Comparison of ENCODE assay signal across 13 mouse cellular contexts in the genomic region with DNA sequence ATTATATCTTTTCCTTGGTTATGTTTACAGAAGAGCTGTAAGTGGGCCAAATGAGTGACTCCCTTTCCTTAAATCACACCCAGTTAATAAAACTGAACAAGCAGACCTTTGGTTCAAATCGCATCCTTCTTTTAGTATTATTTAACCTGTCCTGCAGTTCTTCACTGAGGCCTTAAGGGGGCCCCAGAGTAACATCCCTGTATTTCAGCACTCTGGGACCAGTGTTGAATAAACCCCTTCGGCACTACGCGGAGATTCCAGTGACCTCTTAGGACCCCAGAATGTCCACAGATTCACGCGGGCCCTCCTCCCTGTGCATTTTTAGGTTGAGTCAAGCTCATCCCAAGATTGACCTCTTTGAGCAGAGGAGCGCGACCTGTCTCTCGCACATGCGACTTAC.
A peak's percentile ranks its signal among the peaks of the same experiment; 100 is the strongest.
DNase-seq lines count a peak whose midpoint lies in the region; ATAC-seq and TF ChIP-seq lines count a peak whose summit lies in the region.
"Had no signal": no experiment of that assay in that cellular context is flagged by ENCODE, and none has a peak within 500 bp of the region (broad histone marks: within the 10 kb centered on the region; RNA-seq: fewer than 3 reads in every experiment).

No protein-coding gene starts in this region.

- TF ChIP-seq EP300 in heart, adult 2 months (IDR thresholded peaks at IDR 0.05; ENCODE audit: insufficient read depth, low read depth, low read length) = no peak

- ATAC-seq in midbrain, postnatal 0 days (ENCODE audit: low FRiP score) = no peak
- no peak for ATAC-seq in forebrain, embryonic 13.5 days
- ATAC-seq in hindbrain, embryonic 12.5 days (ENCODE audit: low FRiP score) = no peak
- ATAC-seq: liver, embryonic 12.5 days had no signal

- no peak overlapping the region for H3K4me2 ChIP-seq in midbrain, postnatal 0 days (ENCODE audit: low read depth, low read length, poor library complexity, severe bottlenecking)
- no peak overlapping the region for H3K4me2 ChIP-seq in forebrain, embryonic 13.5 days
- H3K4me2 ChIP-seq in hindbrain, embryonic 12.5 days (replicated peaks) = no peak overlapping the region
- H3K4me2 ChIP-seq: heart, embryonic 15.5 days; liver, embryonic 12.5 days had no signal

- no peaks in the 10 kb centered on the region for H3K79me2 ChIP-seq in heart, adult 2 months (replicated peaks; ENCODE audit: control insufficient read depth, insufficient read depth, low read length)

- H3K36me3 ChIP-seq in heart, adult 2 months (ENCODE audit: control insufficient read depth, insufficient read depth, low read length) = no peaks in the 10 kb centered on the region
- H3K36me3 ChIP-seq in midbrain, postnatal 0 days (ENCODE audit: insufficient read depth, low read length) = no peaks in the 10 kb centered on the region
- no peaks in the 10 kb centered on the region for H3K36me3 ChIP-seq in midbrain, embryonic 10.5 days
- H3K36me3 ChIP-seq in forebrain, embryonic 13.5 days (ENCODE audit: poor library complexity, severe bottlenecking) = no peaks in the 10 kb centered on the region
- no peaks in the 10 kb centered on the region for H3K36me3 ChIP-seq in hindbrain, embryonic 12.5 days
- H3K36me3 ChIP-seq: forebrain, embryonic 10.5 days; heart, embryonic 15.5 days; liver, embryonic 12.5 days had no signal

- H3K27ac ChIP-seq in heart, adult 2 months = no peak overlapping the region
- H3K27ac ChIP-seq in midbrain, postnatal 0 days (ENCODE audit: low read depth, low read length) = no peak overlapping the region
- no peak overlapping the region for H3K27ac ChIP-seq in midbrain, embryonic 10.5 days (replicated peaks)
- no peak overlapping the region for H3K27ac ChIP-seq in forebrain, embryonic 13.5 days
- H3K27ac ChIP-seq in hindbrain, embryonic 12.5 days = no peak overlapping the region
- H3K27ac ChIP-seq: forebrain, embryonic 10.5 days; heart, embryonic 15.5 days; liver, embryonic 12.5 days had no signal

- intact Hi-C loops in heart, adult 2 months (cut with DNase I) = loop anchor here (1.0 kb wide), 1 partner anchor 109 kb away; no protein-coding TSS in a partner anchor

- no peak overlapping the region for H3K9ac ChIP-seq in heart, adult 2 months (ENCODE audit: low read depth, low read length)
- no peak overlapping the region for H3K9ac ChIP-seq in midbrain, postnatal 0 days (replicated peaks; ENCODE audit: low read length, poor library complexity, severe bottlenecking)
- no peak overlapping the region for H3K9ac ChIP-seq in forebrain, embryonic 13.5 days
- no peak overlapping the region for H3K9ac ChIP-seq in hindbrain, embryonic 12.5 days
- H3K9ac ChIP-seq: heart, embryonic 15.5 days; liver, embryonic 12.5 days had no signal

- WGBS in heart, adult 2 months = 69% methylated on average over 10 of the region's 10 CpGs
- 73% methylated on average over 10 of the region's 10 CpGs for WGBS in midbrain, postnatal 0 days
- WGBS in midbrain, embryonic 10.5 days = 65% methylated on average over 10 of the region's 10 CpGs
- 71% methylated on average over 10 of the region's 10 CpGs for WGBS in forebrain, embryonic 13.5 days
- WGBS in hindbrain, embryonic 12.5 days = 70% methylated on average over 10 of the region's 10 CpGs

- peak; percentile 75 for TF ChIP-seq CTCF in heart, adult 2 months (IDR thresholded peaks at IDR 0.05)
- TF ChIP-seq CTCF in midbrain, postnatal 0 days (IDR thresholded peaks at IDR 0.05) = peak; percentile 13; the same call in 1 of the 2 replicates

- DNase-seq in heart, adult 2 months = no peak
- DNase-seq in heart, adult 8-10 months (ENCODE audit: low spot score) = no peak
- no peak for DNase-seq in midbrain, postnatal 0 days (ENCODE audit: low spot score)
- no peak for DNase-seq in midbrain, embryonic 10.5 days (ENCODE audit: low spot score)
- peak; percentile 32 for DNase-seq in embryo, embryonic 11 days
- peak; percentile 16 for DNase-seq in retina, postnatal 1 day
- DNase-seq: kidney, postnatal 25 days; right cerebral cortex, postnatal 4 days had no signal

- no peak for TF ChIP-seq POLR2A in heart, adult 2 months (IDR thresholded peaks at IDR 0.05; ENCODE audit: insufficient read depth, low read depth, low read length)

- H3K9me3 ChIP-seq in midbrain, postnatal 0 days (ENCODE audit: low read length) = no peaks in the 10 kb centered on the region
- no peaks in the 10 kb centered on the region for H3K9me3 ChIP-seq in midbrain, embryonic 10.5 days (replicated peaks)
- no peaks in the 10 kb centered on the region for H3K9me3 ChIP-seq in forebrain, embryonic 13.5 days (replicated peaks)
- H3K9me3 ChIP-seq in hindbrain, embryonic 12.5 days (replicated peaks) = no peaks in the 10 kb centered on the region
- H3K9me3 ChIP-seq: forebrain, embryonic 10.5 days; heart, embryonic 15.5 days had no signal

- H3K27me3 ChIP-seq in heart, adult 2 months (ENCODE audit: control insufficient read depth, insufficient read depth, low read length) = no peaks in the 10 kb centered on the region
- H3K27me3 ChIP-seq in midbrain, postnatal 0 days (ENCODE audit: insufficient read depth, low read length) = no peaks in the 10 kb centered on the region
- no peaks in the 10 kb centered on the region for H3K27me3 ChIP-seq in midbrain, embryonic 10.5 days (ENCODE audit: low read depth, poor library complexity, severe bottlenecking)
- H3K27me3 ChIP-seq in forebrain, embryonic 13.5 days = no peaks in the 10 kb centered on the region
- H3K27me3 ChIP-seq in hindbrain, embryonic 12.5 days = no peaks in the 10 kb centered on the region
- H3K27me3 ChIP-seq: heart, embryonic 15.5 days; liver, embryonic 12.5 days had no signal

- H3K4me1 ChIP-seq in heart, adult 2 months (ENCODE audit: control insufficient read depth, insufficient read depth, low read length) = no peaks in the 10 kb centered on the region
- H3K4me1 ChIP-seq in midbrain, postnatal 0 days (ENCODE audit: insufficient read depth, low read length) = no peaks in the 10 kb centered on the region
- H3K4me1 ChIP-seq in midbrain, embryonic 10.5 days = no peaks in the 10 kb centered on the region
- no peaks in the 10 kb centered on the region for H3K4me1 ChIP-seq in forebrain, embryonic 13.5 days
- H3K4me1 ChIP-seq in hindbrain, embryonic 12.5 days = no peaks in the 10 kb centered on the region
- H3K4me1 ChIP-seq: forebrain, embryonic 10.5 days; heart, embryonic 15.5 days; liver, embryonic 12.5 days had no signal

- H3K4me3 ChIP-seq in heart, adult 2 months = no peak overlapping the region
- no peak overlapping the region for H3K4me3 ChIP-seq in midbrain, postnatal 0 days (ENCODE audit: low read depth, low read length)
- H3K4me3 ChIP-seq in midbrain, embryonic 10.5 days = no peak overlapping the region
- H3K4me3 ChIP-seq in forebrain, embryonic 13.5 days = no peak overlapping the region
- H3K4me3 ChIP-seq in hindbrain, embryonic 12.5 days = no peak overlapping the region
- H3K4me3 ChIP-seq: forebrain, embryonic 10.5 days; heart, embryonic 15.5 days; liver, embryonic 12.5 days had no signal

Comparison
In these comparisons a context has a peak if more than half of its experiments do, and no peak if none do; other contexts are left out.
1. DNase-seq: peak in embryo, embryonic 11 days (single experiment) and retina, postnatal 1 day (single experiment); none in heart, adult 2 months (0 of 2), heart, adult 8-10 months (single experiment), midbrain, postnatal 0 days (single experiment) and midbrain, embryonic 10.5 days (single experiment).